Mouse (Mus musculus) CD8-positive naive resting alpha-beta T cell, adult 2 months (primary cell): ENCODE data around the gene Tradd.

Source experiments
- DNase-seq, 2 experiments: peaks; one replicate each; pipeline ENCODE4 v3.0.0; 2022; ENCODE audit warnings: low read depth in 2 of 2, low spot score in 2 of 2

Gene Tradd

GRCm38 (mm10) chr8:105275387-105275786 lies 11.0 kb upstream of the Tradd start:
- no peak for DNase-seq

- no peak for DNase-seq
Measured at GRCm38 (mm10) chr8:105270916-105271186, 6.4 kb upstream of the Tradd start.

GRCm38 (mm10) chr8:105270101-105270915 lies 5.9 kb upstream of the Tradd start:
- DNase-seq = no peak

- no peak for DNase-seq
Measured at GRCm38 (mm10) chr8:105269461-105269947, 5.1 kb upstream of the Tradd start, which contains the start of gene Hsf4. Gene Hsf4, plus strand, starts transcription at chr8:105269801.

GRCm38 (mm10) chr8:105269075-105269458 lies 4.7 kb upstream of the Tradd start:
- DNase-seq = no peak

GRCm38 (mm10) chr8:105268342-105269074 lies 4.1 kb upstream of the Tradd start:
- no peak for DNase-seq

- DNase-seq = no peak
Measured at GRCm38 (mm10) chr8:105266775-105267174, 2.4 kb upstream of the Tradd start.

GRCm38 (mm10) chr8:105265128-105265527 lies 719 bp upstream of the Tradd start:
- DNase-seq = peak in 1 of 2 experiments; percentile 47

- no peak for DNase-seq
Measured at GRCm38 (mm10) chr8:105263244-105263912, 1.0 kb downstream of the Tradd start.

- no peak for DNase-seq
Measured at GRCm38 (mm10) chr8:105261326-105261980, 3.0 kb downstream of the Tradd start.

- no peak for DNase-seq
Measured at GRCm38 (mm10) chr8:105260371-105261099, 3.9 kb downstream of the Tradd start.

- DNase-seq = peak; percentile 55 to 62
Measured at GRCm38 (mm10) chr8:105259721-105260320, 4.6 kb downstream of the Tradd start.

- DNase-seq = no peak
Measured at GRCm38 (mm10) chr8:105258911-105259720, 5.3 kb downstream of the Tradd start.

GRCm38 (mm10) chr8:105257318-105258114 lies 6.9 kb downstream of the Tradd start:
- no peak for DNase-seq

GRCm38 (mm10) chr8:105254966-105255350 lies 9.5 kb downstream of the Tradd start, which contains the start of gene B3gnt9:
Gene B3gnt9, minus strand, starts transcription at chr8:105255153.
- peak; percentile 40 to 54 for DNase-seq

- DNase-seq = peak; percentile 87 to 91
Measured at GRCm38 (mm10) chr8:105254152-105254965, 10.1 kb downstream of the Tradd start.

- DNase-seq = no peak
Measured at GRCm38 (mm10) chr8:105253766-105254151, 10.7 kb downstream of the Tradd start.
